Mouse (Mus musculus) thymus, adult 2 months (tissue): ENCODE data around the gene Rab32.

Source experiments
- CTCF ChIP-seq: fragments of 200-500 bp; IDR thresholded peaks from 2 replicates; pipeline ENCODE4 v1.5.1; 2012; ENCODE audit warnings: mild to moderate bottlenecking, control low read depth, low read length, moderate library complexity, borderline replicate concordance; ENCODE audit not compliant: control insufficient read depth, poor library complexity, insufficient read depth; ENCODE audit errors: extremely low read depth
- POLR2A ChIP-seq: fragments of 200-500 bp; IDR thresholded peaks from 2 replicates; pipeline ENCODE4 v1.6.1; 2012; ENCODE audit warnings: mild to moderate bottlenecking, low read length, control low read depth, moderate library complexity; ENCODE audit not compliant: control insufficient read depth, poor library complexity, insufficient read depth; ENCODE audit errors: extremely low read depth

DNA sequence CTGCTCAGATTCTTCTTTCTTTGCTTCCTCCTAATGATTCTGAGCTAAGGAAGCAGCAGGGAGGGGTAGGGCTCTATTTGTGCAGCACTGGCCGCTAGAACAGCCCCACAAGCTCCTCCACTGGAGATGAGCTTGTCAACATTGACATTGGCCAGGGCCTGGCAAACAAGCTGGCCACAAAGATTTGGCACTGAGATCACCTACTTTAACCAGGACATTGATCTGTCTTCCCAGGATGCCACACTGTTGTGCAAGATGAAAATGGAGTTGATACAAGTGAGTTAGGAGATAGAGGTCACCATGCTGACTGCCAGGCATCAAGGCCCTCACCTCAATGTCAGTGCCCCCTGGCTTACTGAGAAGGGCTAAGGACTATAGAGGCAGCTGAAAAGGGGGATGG is 21.8 kb upstream of the Rab32 start:
- TF ChIP-seq CTCF = no peak
- no peak for TF ChIP-seq POLR2A
